Mouse (Mus musculus) heart, embryonic 13.5 days (tissue): ENCODE data around the gene Atp13a5. TPM values are rescaled to one million over a fixed set of nuclear protein-coding genes. Genes with fewer than 3 reads are reported as not detected.
A peak's percentile ranks its signal among the peaks of the same experiment; 100 is the strongest.

Source experiments
- ATAC-seq: fragments of 200-750 bp; cut with Nextera tagmentation; 2 replicates; pipeline ENCODE4 v1.8.0; 2017; ENCODE audit warnings: moderate TSS enrichment; ENCODE audit not compliant: insufficient number of reproducible peaks, low FRiP score, low TSS enrichment; ENCODE audit errors: extremely low read depth
- H3K27ac ChIP-seq: fragments of 300-500 bp; sonication (generic); replicated peaks from 2 replicates; pipeline ENCODE4 v1.5.1; 2015; ENCODE audit warnings: moderate library complexity, mild to moderate bottlenecking, inconsistent platforms
- H3K27me3 ChIP-seq: fragments of 300-500 bp; sonication (generic); replicated peaks from 2 replicates; pipeline ENCODE4 v1.6.1; 2015; ENCODE audit warnings: mild to moderate bottlenecking, inconsistent platforms
- H3K36me3 ChIP-seq: fragments of 300-500 bp; sonication (generic); 2 replicates; pipeline ENCODE4 v1.6.1; 2015; ENCODE audit warnings: mild to moderate bottlenecking, inconsistent platforms
- H3K4me1 ChIP-seq: fragments of 300-500 bp; sonication (generic); 2 replicates; pipeline ENCODE4 v1.6.1; 2015; ENCODE audit warnings: inconsistent platforms
- H3K4me2 ChIP-seq: fragments of 300-500 bp; sonication (generic); 2 replicates; pipeline ENCODE4 v1.6.1; 2015; ENCODE audit warnings: inconsistent platforms, mild to moderate bottlenecking, moderate library complexity
- H3K4me3 ChIP-seq: fragments of 300-500 bp; sonication (generic); 2 replicates; pipeline ENCODE4 v1.5.1; 2015; ENCODE audit warnings: moderate library complexity, mild to moderate bottlenecking, inconsistent platforms
- H3K9ac ChIP-seq: fragments of 300-500 bp; sonication (generic); 2 replicates; pipeline ENCODE4 v1.6.1; 2015; ENCODE audit warnings: inconsistent platforms, mild to moderate bottlenecking, moderate library complexity
- H3K9me3 ChIP-seq: fragments of 300-500 bp; sonication (generic); 2 replicates; pipeline ENCODE4 v1.6.1; 2016; ENCODE audit warnings: inconsistent platforms
- WGBS: fragments of 180-500 bp; shearing (Covaris S2); methylation state at CpG from one replicate; pipeline ENCODE4 v1.1.7; 2015; ENCODE audit warnings: mixed read lengths; 5-methylcytosine and 5-hydroxymethylcytosine counted together
- polyA plus RNA-seq: library from polyadenylated mRNA; unstranded; fragments of >200 nt; fragmentation: Nextera tagmentation; extraction: Ambion mirVana; gene quantifications from 2 replicates; pipeline ENCODE4 v1.2.1, GENCODE M21; 2015

Gene Atp13a5
- polyA plus RNA-seq, 1 experiment from 2014 or later: not detected

GRCm38 (mm10) chr16:29320717-29321116, 57.8 kb downstream of the Atp13a5 start:
- no peaks in the 10 kb centered on the region for H3K27me3 ChIP-seq
- H3K4me2 ChIP-seq: no peak overlapping the region
- H3K36me3 ChIP-seq: no peaks in the 10 kb centered on the region
- no peak overlapping the region for H3K9ac ChIP-seq
- H3K4me1 ChIP-seq: no peaks in the 10 kb centered on the region
- H3K9me3 ChIP-seq: no peaks in the 10 kb centered on the region
- no peak for ATAC-seq
- WGBS: 67% methylated on average over 3 of the region's 3 CpGs
- no peak overlapping the region for H3K27ac ChIP-seq
- H3K4me3 ChIP-seq: no peak overlapping the region

GRCm38 (mm10) chr16:29315391-29315790, 63.1 kb downstream of the Atp13a5 start:
- Histone ChIP-seq H3K27ac (no peak overlapping the region), H3K4me1 (no peaks in the 10 kb centered on the region), H3K36me3 (no peaks in the 10 kb centered on the region), H3K4me3 (no peak overlapping the region), H3K4me2 (no peak overlapping the region), H3K27me3 (no peaks in the 10 kb centered on the region; the same call in 1 of the 2 replicates), H3K9ac (no peak overlapping the region), H3K9me3 (no peaks in the 10 kb centered on the region)
- 66% methylated on average over 3 of the region's 3 CpGs for WGBS
- no peak for ATAC-seq

DNA sequence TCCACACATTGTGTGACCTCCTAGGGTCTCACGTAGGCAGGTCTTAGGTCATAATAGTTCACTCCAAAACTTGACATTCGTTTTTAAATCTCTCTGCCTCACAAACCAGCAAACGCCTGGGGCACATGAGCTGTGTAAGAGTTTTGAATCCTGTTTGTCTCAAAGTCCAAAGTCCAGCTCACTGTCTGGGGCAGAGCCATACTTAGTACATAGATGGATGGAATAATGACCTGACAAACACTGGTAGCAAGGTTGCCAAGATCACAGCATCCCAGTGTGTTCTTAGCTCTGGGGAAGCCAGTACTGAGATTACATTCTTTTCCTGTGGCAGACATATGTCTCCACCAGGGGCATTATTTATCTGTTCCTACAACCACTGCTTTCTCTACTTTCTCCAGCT, 63.5 kb downstream of the Atp13a5 start:
- no peak for ATAC-seq
- no peaks in the 10 kb centered on the region for H3K4me1 ChIP-seq
- no peaks in the 10 kb centered on the region for H3K36me3 ChIP-seq
- whole genome bisulfite sequencing: 76% methylated on average over 3 of the region's 3 CpGs
- H3K4me3 ChIP-seq: no peak overlapping the region
- no peaks in the 10 kb centered on the region; the same call in 1 of the 2 replicates for H3K27me3 ChIP-seq
- no peaks in the 10 kb centered on the region for H3K9me3 ChIP-seq
- H3K9ac ChIP-seq: no peak overlapping the region
- no peak overlapping the region for H3K4me2 ChIP-seq
- no peak overlapping the region for H3K27ac ChIP-seq

GRCm38 (mm10) chr16:29297555-29298021, 80.9 kb downstream of the Atp13a5 start:
- H3K4me3 ChIP-seq: no peak overlapping the region
- H3K4me2 ChIP-seq: no peak overlapping the region
- H3K4me1 ChIP-seq: no peaks in the 10 kb centered on the region
- H3K27ac ChIP-seq: no peak overlapping the region
- H3K36me3 ChIP-seq: no peaks in the 10 kb centered on the region
- H3K27me3 ChIP-seq: no peaks in the 10 kb centered on the region
- no peak overlapping the region for H3K9ac ChIP-seq
- no peaks in the 10 kb centered on the region for H3K9me3 ChIP-seq
- WGBS: 86% methylated on average over 9 of the region's 9 CpGs
- ATAC-seq: no peak

DNA sequence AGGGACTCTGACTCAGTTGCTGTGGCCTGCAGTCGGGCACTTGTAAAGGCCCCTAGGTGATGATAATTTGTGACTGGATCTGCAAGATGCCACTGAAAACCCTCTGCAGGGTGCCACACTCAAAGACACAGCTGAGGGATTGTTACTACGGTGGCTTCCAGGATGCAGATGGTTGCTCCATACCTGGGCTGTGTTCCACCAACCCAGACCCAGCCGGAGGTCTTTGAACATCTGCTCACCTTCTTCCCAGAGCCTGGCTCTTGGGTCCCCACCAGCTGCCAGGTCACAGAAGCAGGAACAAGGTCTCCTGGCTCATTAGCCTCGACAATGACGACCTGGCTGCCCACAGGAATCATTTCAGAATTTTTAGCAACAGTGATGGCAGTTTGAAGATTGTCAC, 97.8 kb downstream of the Atp13a5 start:
- H3K9ac ChIP-seq: no peak overlapping the region
- peaks cover 9% of the 10 kb centered on the region for H3K4me1 ChIP-seq
- no peak overlapping the region for H3K4me2 ChIP-seq
- no peak overlapping the region for H3K27ac ChIP-seq
- ATAC-seq: no peak
- H3K9me3 ChIP-seq: no peaks in the 10 kb centered on the region
- H3K36me3 ChIP-seq: no peaks in the 10 kb centered on the region
- H3K27me3 ChIP-seq: no peaks in the 10 kb centered on the region
- 74% methylated on average over 5 of the region's 5 CpGs for WGBS
- no peak overlapping the region for H3K4me3 ChIP-seq

DNA sequence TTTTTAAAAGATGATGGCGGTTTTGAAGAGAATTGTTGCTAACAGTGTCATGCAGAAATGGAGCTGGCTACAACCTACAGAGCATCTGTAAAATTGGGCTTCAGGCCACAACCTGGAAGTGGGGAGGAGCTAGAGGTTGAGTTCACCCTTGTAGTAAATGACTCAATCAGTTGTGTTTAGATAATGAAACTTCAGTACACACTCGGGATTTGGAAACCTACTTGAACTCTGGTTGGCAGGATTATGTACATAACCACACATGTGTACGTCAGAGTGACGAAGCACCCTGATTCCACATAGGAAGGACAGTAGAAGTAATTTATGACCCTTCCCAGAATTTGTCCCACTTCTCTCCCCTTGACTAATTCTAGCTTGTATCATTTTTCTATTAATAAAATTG, 124.2 kb downstream of the Atp13a5 start:
- H3K9ac ChIP-seq: no peak overlapping the region
- WGBS: 76% methylated on average over 4 of the region's 4 CpGs
- H3K4me2 ChIP-seq: no peak overlapping the region
- H3K27me3 ChIP-seq: no peaks in the 10 kb centered on the region
- no peaks in the 10 kb centered on the region for H3K9me3 ChIP-seq
- H3K27ac ChIP-seq: no peak overlapping the region
- no peak overlapping the region for H3K4me3 ChIP-seq
- no peaks in the 10 kb centered on the region for H3K4me1 ChIP-seq
- no peak for ATAC-seq
- no peaks in the 10 kb centered on the region for H3K36me3 ChIP-seq

- WGBS: 64% methylated on average over 5 of the region's 5 CpGs
- ATAC-seq: no peak
- H3K4me1 ChIP-seq: no peaks in the 10 kb centered on the region
- no peak overlapping the region for H3K9ac ChIP-seq
- no peak overlapping the region for H3K27ac ChIP-seq
- no peak overlapping the region for H3K4me3 ChIP-seq
- no peak overlapping the region for H3K4me2 ChIP-seq
- no peaks in the 10 kb centered on the region for H3K27me3 ChIP-seq
- H3K36me3 ChIP-seq: no peaks in the 10 kb centered on the region
- no peaks in the 10 kb centered on the region for H3K9me3 ChIP-seq
Measured at GRCm38 (mm10) chr16:29235951-29236350, 142.6 kb downstream of the Atp13a5 start.

GRCm38 (mm10) chr16:29216395-29217295, 161.9 kb downstream of the Atp13a5 start:
- no peaks in the 10 kb centered on the region for H3K36me3 ChIP-seq
- H3K4me2 ChIP-seq: no peak overlapping the region
- no peaks in the 10 kb centered on the region for H3K9me3 ChIP-seq
- H3K9ac ChIP-seq: no peak overlapping the region
- H3K4me3 ChIP-seq: no peak overlapping the region
- no peak for ATAC-seq
- H3K27me3 ChIP-seq: no peaks in the 10 kb centered on the region; the same call in 1 of the 2 replicates
- 80% methylated on average over 5 of the region's 5 CpGs for WGBS
- no peak overlapping the region for H3K27ac ChIP-seq
- H3K4me1 ChIP-seq: no peaks in the 10 kb centered on the region

DNA sequence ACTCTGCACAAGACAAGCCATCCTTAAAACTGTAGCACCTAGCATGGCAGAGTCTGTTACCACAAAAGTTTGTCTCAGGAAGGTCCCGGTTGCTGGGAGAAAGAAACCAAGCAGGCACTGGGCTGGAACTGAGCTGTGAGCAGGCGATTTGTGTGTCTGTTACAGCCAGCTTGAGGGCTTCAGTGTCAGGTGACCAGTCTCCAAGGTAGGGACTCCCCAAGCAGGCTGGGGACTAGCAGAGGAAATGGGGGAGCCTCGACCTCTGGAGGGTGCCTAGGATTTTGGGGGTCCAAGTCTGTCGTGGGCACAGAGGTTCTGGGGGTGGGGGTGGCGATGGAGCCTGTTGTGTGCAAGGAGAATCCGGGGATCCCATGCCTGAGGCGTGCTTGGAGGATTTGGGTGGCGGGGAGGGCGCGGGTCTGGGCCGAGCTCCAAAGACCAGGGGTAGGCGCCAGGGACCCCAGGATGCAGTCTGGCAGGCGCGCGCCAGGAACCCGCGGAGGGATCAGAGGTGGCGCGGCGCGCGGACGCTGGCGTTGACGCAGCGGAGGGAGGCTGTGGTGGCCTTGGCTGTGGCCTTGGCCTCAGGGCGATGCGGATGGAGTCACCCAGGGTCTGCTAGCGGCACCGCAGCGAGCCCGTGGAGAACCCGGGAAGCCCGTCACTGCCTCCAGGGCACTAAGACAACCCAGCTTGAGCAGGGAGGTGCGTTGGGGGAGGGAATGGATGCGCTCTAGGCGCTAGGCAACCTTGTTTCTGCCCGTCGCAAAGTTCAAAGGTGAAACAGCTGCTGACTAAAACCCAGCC, 168.7 kb downstream of the Atp13a5 start, which contains the start of gene Hrasls:
Gene Hrasls (plus strand): TSS at position 91 of the 807 bp plus-strand sequence.
- ATAC-seq: peak; percentile 41

GRCm38 (mm10) chr16:29208841-29209240, 169.7 kb downstream of the Atp13a5 start:
- Histone ChIP-seq H3K36me3 (no peaks in the 10 kb centered on the region), H3K4me2 (peak overlapping the region; percentile 84), H3K9me3 (no peaks in the 10 kb centered on the region), H3K27ac (no peak overlapping the region), H3K9ac (peak overlapping the region; percentile 37; the same call in 1 of the 2 replicates), H3K4me3 (peak overlapping the region; percentile 17), H3K4me1 (peaks cover 20% of the 10 kb centered on the region), H3K27me3 (peaks cover 40% of the 10 kb centered on the region)
- ATAC-seq: no peak
- WGBS: 34% methylated on average over 7 of the region's 7 CpGs

More for the DNA sequence above, 168.7 kb downstream of the Atp13a5 start, which contains the start of gene Hrasls:
- Histone ChIP-seq H3K36me3 (no peaks in the 10 kb centered on the region), H3K27me3 (peaks cover 40% of the 10 kb centered on the region), H3K4me3 (peak within 1 kb of the TSS; percentile 56), H3K4me2 (peak within 1 kb of the TSS; percentile 84), H3K9ac (peak within 1 kb of the TSS; percentile 79), H3K27ac (no peak within 1 kb of the TSS), H3K9me3 (no peaks in the 10 kb centered on the region), H3K4me1 (peaks cover 20% of the 10 kb centered on the region)
- 2% methylated on average over 39 of the region's 39 CpGs for WGBS

DNA sequence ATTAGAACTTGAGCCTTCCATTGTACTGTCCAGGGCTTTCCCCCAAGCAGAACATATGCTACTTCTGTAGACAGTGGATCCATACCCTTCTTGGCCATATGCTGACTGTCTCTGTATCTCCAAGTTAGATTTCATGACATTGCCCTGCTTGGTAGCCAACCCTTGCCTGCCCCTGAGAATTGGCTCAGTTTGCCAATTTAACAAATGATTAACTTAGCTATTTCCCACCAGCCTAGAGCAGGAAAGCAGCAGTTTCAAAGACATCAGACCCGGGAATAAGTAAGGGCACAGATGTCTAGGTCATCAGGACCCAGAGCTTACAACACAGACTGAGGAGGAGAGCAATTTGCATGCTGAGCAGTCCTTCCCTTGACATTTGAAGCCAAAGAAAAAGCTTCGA, 173.0 kb downstream of the Atp13a5 start:
- no peaks in the 10 kb centered on the region for H3K9me3 ChIP-seq
- H3K4me1 ChIP-seq: peaks cover 18% of the 10 kb centered on the region
- peaks cover 29% of the 10 kb centered on the region for H3K27me3 ChIP-seq
- H3K4me2 ChIP-seq: no peak overlapping the region
- H3K36me3 ChIP-seq: no peaks in the 10 kb centered on the region
- no peak for ATAC-seq
- H3K27ac ChIP-seq: no peak overlapping the region
- no peak overlapping the region for H3K4me3 ChIP-seq
- 47% methylated on average over 2 of the region's 2 CpGs for WGBS
- H3K9ac ChIP-seq: no peak overlapping the region
